8 mouse cellular contexts compared by ENCODE assay signal in genomic region chr2:35539276-35539972, GRCm38 (mm10). TPM values are rescaled to one million over a fixed set of nuclear protein-coding genes. Genes with fewer than 3 reads are reported as not detected.
DNase-seq lines count a peak whose midpoint lies in the region; ATAC-seq and TF ChIP-seq lines count a peak whose summit lies in the region.

No protein-coding gene starts in this region.

- H3K9ac ChIP-seq in MEL (ENCODE audit: control insufficient read depth, low read depth, low read length, poor library complexity, severe bottlenecking), result no peak overlapping the region
- no peak overlapping the region for H3K9ac ChIP-seq in hindbrain, embryonic 11.5 days (ENCODE audit: low read depth, low read length)

- TF ChIP-seq RAD21 in MEL (IDR thresholded peaks at IDR 0.05; ENCODE audit: low read depth, low read length), result peak; percentile 89

- H3K9me3 ChIP-seq in MEL (replicated peaks; ENCODE audit: insufficient read depth, low read length), result no peaks in the 10 kb centered on the region
- H3K9me3 ChIP-seq in hindbrain, embryonic 11.5 days (ENCODE audit: control insufficient read depth, low read length), result no peaks in the 10 kb centered on the region

- H3K36me3 ChIP-seq in MEL (ENCODE audit: control insufficient read depth in 1 of 2, insufficient read depth in 2 of 2, low read length in 2 of 2), result peaks cover 0 to 6% of the 10 kb centered on the region in 2 experiments; a peak in 2 of 4 replicates
- H3K36me3 ChIP-seq in hindbrain, embryonic 11.5 days (ENCODE audit: control insufficient read depth, insufficient read depth, low read length), result no peaks in the 10 kb centered on the region

- TF ChIP-seq EP300 in MEL (IDR thresholded peaks at IDR 0.05; ENCODE audit: low read depth in 1 of 2, low read length in 2 of 2), result no peak

- H3K4me1 ChIP-seq in MEL (ENCODE audit: control insufficient read depth in 1 of 2, insufficient read depth in 2 of 2, low read length in 2 of 2), result peaks cover 0 to 8% of the 10 kb centered on the region in 2 experiments; a peak in 2 of 4 replicates
- H3K4me1 ChIP-seq in hindbrain, embryonic 11.5 days (replicated peaks; ENCODE audit: control insufficient read depth, insufficient read depth, low read length), result no peaks in the 10 kb centered on the region

- peak; percentile 90 for DNase-seq in MEL (ENCODE audit: low read depth, low spot score)
- peak; percentile 76 to 92 for DNase-seq in cerebellum, adult 18-20 months
- DNase-seq in forelimb bud, embryonic 11.5 days (ENCODE audit: low read depth, low spot score), result peak; percentile 86
- peak; percentile 91 for DNase-seq in hindbrain, embryonic 11.5 days (ENCODE audit: low spot score)
- peak; percentile 80 for DNase-seq in layer of hippocampus, adult 9-11 months
- DNase-seq in lung, postnatal 10 days, result peak; percentile 90
- DNase-seq in retina, embryonic 14.5 days (ENCODE audit: low spot score), result peak; percentile 83
- peak; percentile 76 to 81 for DNase-seq in thymus, postnatal 36 days

- no peaks in the 10 kb centered on the region for H3K27me3 ChIP-seq in MEL (ENCODE audit: control insufficient read depth in 1 of 2, insufficient read depth in 2 of 2, low read length in 2 of 2)
- no peaks in the 10 kb centered on the region for H3K27me3 ChIP-seq in hindbrain, embryonic 11.5 days (ENCODE audit: control insufficient read depth, insufficient read depth, low read length)

- 10% methylated on average over 13 of the region's 13 CpGs for WGBS in hindbrain, embryonic 11.5 days

- no peak for TF ChIP-seq POLR2A in MEL (IDR thresholded peaks at IDR 0.05; ENCODE audit: control insufficient read depth in 1 of 2, insufficient read depth in 1 of 2, low read depth in 1 of 2, low read length in 2 of 2, poor library complexity in 1 of 2)

- H3K27ac ChIP-seq in MEL (ENCODE audit: control insufficient read depth, low read depth, low read length), result no peak overlapping the region
- no peak overlapping the region for H3K27ac ChIP-seq in hindbrain, embryonic 11.5 days (ENCODE audit: low read depth, low read length)

- no peak overlapping the region for H3K4me2 ChIP-seq in hindbrain, embryonic 11.5 days (replicated peaks; ENCODE audit: low read depth, low read length)

- H3K79me2 ChIP-seq in MEL (ENCODE audit: control insufficient read depth, insufficient read depth, low read length, poor library complexity), result no peaks in the 10 kb centered on the region

- no peak overlapping the region for H3K4me3 ChIP-seq in MEL (ENCODE audit: control insufficient read depth in 1 of 2, insufficient read depth in 1 of 2, low read depth in 2 of 2, low read length in 2 of 2)
- H3K4me3 ChIP-seq in hindbrain, embryonic 11.5 days (ENCODE audit: low read depth, low read length), result no peak overlapping the region

- peak; percentile 66; the same call in 1 of the 2 replicates for ATAC-seq in hindbrain, embryonic 11.5 days (ENCODE audit: low FRiP score)

- TF ChIP-seq CTCF in MEL (IDR thresholded peaks at IDR 0.05 in 2 of 3, conservative IDR thresholded peaks at IDR 0.05 in 1 of 3; ENCODE audit: control insufficient read depth in 1 of 3, insufficient read depth in 1 of 3, low read depth in 2 of 3, low read length in 3 of 3, poor library complexity in 1 of 3, severe bottlenecking in 1 of 3), result peak; percentile 78 to 96 (median 93)

TF ChIP-seq in MEL, 35 proteins besides CTCF, POLR2A, EP300 and RAD21:
- TF ChIP-seq KAT2A (conservative IDR thresholded peaks at IDR 0.05; ENCODE audit: low read depth, low read length) (no peak), ELF1 (IDR thresholded peaks at IDR 0.05; ENCODE audit: low read depth, low read length) (0 out of 2 replicates have a peak, but pooled peaks have one; percentile 25), RCOR1 (IDR thresholded peaks at IDR 0.05; ENCODE audit: low read depth, low read length) (no peak), SMC3 (IDR thresholded peaks at IDR 0.05; ENCODE audit: low read depth, low read length) (peak; percentile 92), ZC3H11A (IDR thresholded peaks at IDR 0.05; ENCODE audit: low read depth, low read length) (peak; percentile 78)

RNA-seq across cellular contexts. Expression of gene Dab2ip, which starts 18.6 kb away (rescaled TPM):
- total RNA-seq in MEL (2012; rRNA removed), result 2.5 and 4.0 TPM in 2 replicates
- polyA plus RNA-seq in MEL (2012; ENCODE audit: insufficient read depth in 1 of 2, insufficient read length in 2 of 2, low read depth in 1 of 2, low replicate concordance in 2 of 2, missing spikeins in 1 of 2), result 1 to 10 TPM in 1 of 2 experiments, not detected in 1; 9.9 TPM
- 37.8 and 47.9 TPM in 2 replicates for polyA plus RNA-seq in hindbrain, embryonic 11.5 days (2014; fragmentation: Nextera tagmentation; extraction: Ambion mirVana)
